Mouse (Mus musculus): ENCODE results near the gene Ccr5.

- no peak for TF ChIP-seq CTCF (conservative IDR thresholded peaks at IDR 0.05; ENCODE audit: insufficient read depth, insufficient read length, low read depth, low read length)
- TF ChIP-seq POLR2A (IDR thresholded peaks at IDR 0.05; ENCODE audit: low read depth, low read length) = no peak
These were observed 6.1 kb downstream of the Ccr5 start for GRCm38 (mm10) chr9:124127412-124127811.

Data from kidney, adult 2 months (tissue).